Mouse (Mus musculus) spleen, adult 10 weeks (tissue): ENCODE measurements around the gene Pin1. TPM values are rescaled to one million over a fixed set of nuclear protein-coding genes. Genes with fewer than 3 reads are reported as not detected.

Experiments
- polyA plus RNA-seq: library from polyadenylated mRNA; stranded (reverse); fragments of 350-450 nt; fragmentation: Illumina TruSeq; extraction: RNeasy Lipid Tissue Mini Kit (QIAGEN cat#74804); gene quantifications from one replicate; pipeline ENCODE4 v1.2.3, GENCODE M21; 2015; ENCODE audit warnings: low replicate concordance; ENCODE audit not compliant: insufficient read depth

The Pin1 gene
- 4.3 TPM for polyA plus RNA-seq

DNA sequence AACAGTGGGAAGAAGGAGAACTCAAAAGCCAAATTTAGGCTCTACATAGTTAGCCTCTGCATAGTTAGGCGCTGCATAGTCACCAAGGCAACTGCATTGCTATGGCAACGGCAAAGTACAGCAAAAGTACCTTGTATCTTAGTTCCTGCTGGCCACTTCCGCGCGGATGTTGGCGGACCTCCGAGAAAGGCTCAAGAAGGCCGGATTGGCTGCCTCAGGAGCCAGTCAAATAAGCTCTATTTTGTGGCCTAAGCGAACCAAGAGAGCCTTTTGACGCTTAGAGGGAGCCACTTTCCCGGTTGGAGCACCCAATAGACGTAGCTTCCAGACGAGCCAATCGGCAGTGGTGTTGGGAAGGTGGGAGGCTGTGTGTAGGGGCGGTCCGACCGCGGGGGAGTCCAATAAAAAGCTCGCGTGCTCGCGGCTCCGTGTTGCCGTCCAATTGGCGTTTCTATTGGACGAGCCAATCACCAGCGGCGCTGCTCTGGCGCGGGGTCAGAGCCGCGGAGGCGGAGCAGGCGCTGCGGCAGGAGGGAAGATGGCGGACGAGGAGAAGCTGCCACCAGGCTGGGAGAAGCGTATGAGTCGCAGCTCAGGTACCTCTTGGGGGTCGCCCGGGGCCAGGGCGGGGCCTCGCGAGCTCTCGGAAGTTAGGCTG is at the start of gene Pin1:
Gene Pin1, plus strand, starts transcription at position 494 of the 658 bp plus-strand sequence.

DNA sequence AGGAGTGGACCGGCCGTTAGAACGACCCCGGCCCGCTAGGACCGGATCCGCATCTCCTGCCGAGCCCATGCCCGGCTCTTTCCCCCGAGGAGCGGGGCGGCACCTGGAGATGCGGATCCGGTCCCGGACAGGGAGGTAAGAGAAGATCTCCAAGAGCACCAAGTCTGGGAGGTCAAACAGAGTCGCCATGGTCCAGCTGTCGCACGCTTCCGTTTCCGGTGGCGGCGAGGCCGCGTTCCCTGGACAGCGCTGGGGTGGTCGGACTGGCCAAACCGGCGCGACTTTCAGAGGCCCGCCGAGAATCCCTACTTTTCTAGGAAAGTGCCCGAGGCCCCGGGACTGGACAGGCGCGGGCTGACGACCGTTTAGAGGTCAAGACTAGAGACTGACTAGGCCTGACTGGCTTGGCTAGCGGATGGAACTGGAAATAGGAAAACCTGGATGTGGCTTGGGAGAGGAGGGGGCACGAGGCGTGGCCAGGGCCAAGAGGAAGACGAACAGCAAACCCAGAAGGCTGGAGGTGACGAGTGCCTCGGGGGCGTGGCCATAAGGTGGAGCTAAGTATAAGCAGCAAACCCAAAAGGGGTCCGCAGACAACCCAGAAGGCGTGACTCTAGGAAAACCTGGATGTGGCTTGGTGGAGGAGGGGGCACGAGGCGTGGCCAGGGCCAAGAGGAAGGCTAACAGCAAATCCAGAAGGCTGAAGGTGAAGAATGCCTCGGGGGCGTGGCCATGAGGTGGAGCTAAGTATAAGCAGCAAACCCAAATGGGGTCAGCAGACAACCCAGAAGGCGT is 9.6 kb upstream of the Pin1 start, which contains the start of gene Ubl5:
Gene Ubl5, plus strand, starts transcription at position 778 of the 795 bp plus-strand sequence.

DNA sequence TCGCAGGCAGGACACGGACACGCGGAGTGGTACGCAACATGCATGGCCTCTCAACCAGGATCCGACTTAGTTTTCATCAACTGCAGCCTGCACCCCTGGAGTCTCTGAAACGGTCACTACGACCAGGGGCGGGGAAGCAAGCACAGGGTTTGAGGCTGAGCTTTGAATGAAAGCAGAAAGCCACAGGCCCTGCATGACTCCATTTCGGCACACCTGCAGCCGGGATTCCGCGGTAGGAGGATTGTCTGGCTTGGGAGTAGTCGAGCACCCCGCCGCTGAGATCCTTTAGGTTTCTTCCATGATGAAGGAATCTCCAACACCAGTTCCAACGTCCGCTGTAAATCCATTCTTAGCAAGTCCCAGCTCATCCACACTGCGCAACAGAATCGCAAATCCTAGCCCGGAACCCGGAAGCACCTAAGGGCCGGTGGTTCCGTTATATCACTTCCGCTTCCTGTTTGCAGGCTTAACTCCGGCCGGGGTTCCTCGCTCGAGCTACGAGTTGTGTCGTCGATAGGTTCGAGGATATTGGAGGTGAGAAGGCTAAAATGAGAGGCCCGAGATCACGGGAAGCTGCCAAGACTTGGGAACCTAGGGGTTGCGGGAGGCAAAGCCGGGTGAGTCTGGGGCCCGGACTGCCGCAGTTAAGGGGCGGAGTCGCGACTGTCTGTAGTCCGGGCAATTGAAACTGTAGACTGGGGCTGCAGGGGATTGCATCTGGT is 7.4 kb upstream of the Pin1 start, which contains the start of gene Fbxl12:
Gene Fbxl12, minus strand, starts transcription at position 408 of the 722 bp plus-strand sequence.

Other genes with a start within 250 kb of the Pin1 start
- 32.2 TPM for gene Zfp26, start 191.9 kb upstream of the Pin1 start, polyA plus RNA-seq
- gene Zfp426, start 159.3 kb upstream of the Pin1 start, polyA plus RNA-seq, result 44.9 TPM
- 33.8 TPM for gene Zfp266, start 130.7 kb upstream of the Pin1 start, polyA plus RNA-seq
- gene Zfp846, start 70.8 kb upstream of the Pin1 start, polyA plus RNA-seq, result 14.9 TPM
- 294 TPM for gene Ubl5, start 9.2 kb upstream of the Pin1 start, polyA plus RNA-seq
- gene Fbxl12, start 7.3 kb upstream of the Pin1 start, polyA plus RNA-seq, result 55.6 TPM
- not detected for gene Olfm2, start 94.3 kb downstream of the Pin1 start, polyA plus RNA-seq
- gene Col5a3, start 163.0 kb downstream of the Pin1 start, polyA plus RNA-seq, result 0.29 TPM
- not detected for gene Rdh8, start 166.4 kb downstream of the Pin1 start, polyA plus RNA-seq
- gene A230050P20Rik, start 216.5 kb downstream of the Pin1 start, polyA plus RNA-seq, result 29.9 TPM
- gene Angptl6, start 227.6 kb downstream of the Pin1 start, polyA plus RNA-seq, result 0.44 TPM
- 14.3 TPM for gene Ppan, start 236.1 kb downstream of the Pin1 start, polyA plus RNA-seq
- gene Eif3g, start 246.5 kb downstream of the Pin1 start, polyA plus RNA-seq, result 129 TPM